Mouse (Mus musculus) ovary, postnatal 36 days (tissue): ENCODE measurements around the gene Map3k10.
"Not testable (repeated sequence)": the region's sequence is repeated elsewhere in the genome, so short reads cannot be mapped to it uniquely, and the experiment has no call there.

Experiments used
- DNase-seq: peaks from one replicate; pipeline ENCODE4 v3.0.0; 2022; ENCODE audit warnings: low spot score, mixed read lengths

Gene Map3k10

DNA sequence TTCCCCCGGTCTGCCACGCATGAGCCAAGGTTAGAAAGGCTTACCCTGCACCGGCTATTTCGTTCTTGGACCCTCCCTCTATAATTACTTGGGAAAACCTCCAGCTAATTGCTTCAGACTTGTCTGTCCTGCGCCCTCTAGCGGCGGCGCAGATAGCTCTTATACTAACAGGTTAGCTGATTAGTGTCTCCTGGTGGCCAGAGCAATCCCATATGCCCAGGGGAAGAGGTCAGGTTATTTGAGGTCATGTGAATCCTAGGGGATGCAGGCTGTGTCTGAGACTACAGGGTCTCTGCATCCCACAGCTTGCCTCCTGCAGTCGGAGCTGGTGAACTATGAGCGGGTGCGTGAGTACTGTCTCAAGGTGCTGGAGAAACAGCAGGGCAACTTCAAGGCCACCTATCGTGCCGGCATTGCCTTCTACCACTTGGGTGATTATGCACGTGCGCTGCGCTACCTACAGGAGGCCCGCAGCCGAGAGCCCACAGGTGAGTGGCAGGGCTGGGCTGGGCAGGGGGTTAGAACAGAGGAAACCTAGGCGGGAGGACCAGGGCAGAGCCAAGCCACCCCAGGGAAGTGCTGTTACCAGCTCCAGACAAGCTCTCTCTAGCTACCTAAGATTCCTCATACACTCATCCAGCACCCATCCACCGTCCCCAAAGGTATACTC, 19.7 kb downstream of the Map3k10 start:
- no peak for DNase-seq

DNA sequence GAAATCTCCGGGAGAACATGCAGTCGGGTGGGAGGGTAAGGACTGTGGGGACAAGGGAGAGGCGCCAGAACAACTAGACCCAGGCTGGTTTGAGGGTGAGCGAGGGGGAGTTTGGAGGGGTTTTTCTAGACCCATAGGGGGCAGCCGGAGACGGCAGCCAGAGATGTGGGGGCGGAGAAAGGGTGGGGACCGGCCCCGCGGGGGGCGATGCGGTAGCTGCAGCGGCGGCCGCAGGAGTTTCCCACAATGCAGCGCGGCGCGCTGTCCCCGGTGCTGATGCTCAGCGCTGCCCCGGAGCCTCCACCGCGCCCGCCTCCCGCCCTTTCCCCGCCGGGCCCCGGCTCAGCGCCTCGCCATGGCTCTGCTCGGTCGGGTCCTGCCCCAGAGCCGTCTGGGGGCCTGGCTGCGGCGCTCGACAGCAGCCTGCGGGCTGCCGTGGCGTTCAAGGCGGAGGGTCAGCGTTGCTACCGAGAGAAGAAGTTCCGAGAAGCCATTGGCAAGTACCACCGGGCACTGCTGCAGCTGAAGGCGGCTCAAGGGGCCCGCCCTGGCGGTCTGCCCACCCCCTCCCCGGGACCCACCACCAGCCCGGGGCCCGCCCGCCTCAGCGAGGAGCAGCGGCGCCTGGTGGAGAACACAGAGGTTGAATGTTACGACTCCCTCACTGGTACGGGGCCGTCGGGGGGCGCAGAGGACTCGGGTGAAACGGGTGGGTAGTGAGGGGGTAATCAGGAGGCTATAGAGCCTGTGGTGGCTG, 20.5 kb downstream of the Map3k10 start, which contains the start of gene Ttc9b:
TSS of gene Ttc9b (plus strand) at position 235 of the 757 bp plus-strand sequence.
- DNase-seq: peak; percentile 61

DNA sequence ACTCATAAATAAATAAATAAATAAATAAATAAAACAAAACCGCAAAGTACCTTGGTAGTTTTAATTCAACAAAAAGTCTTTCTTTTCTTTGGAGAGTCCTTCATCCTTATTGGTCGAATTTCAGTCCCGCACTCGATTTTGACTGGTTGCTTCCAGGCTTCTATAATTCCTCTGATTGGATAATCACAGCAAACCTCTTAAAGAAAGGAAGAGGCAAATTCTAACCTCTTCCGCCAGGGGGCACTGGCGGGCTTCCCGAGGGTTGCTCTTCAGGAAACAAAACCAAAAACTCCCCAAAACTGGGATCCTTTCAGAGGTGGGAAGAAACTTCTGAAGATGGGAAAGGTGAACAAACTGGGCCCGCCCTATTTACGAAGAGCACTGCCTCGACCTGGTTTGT, 23.4 kb downstream of the Map3k10 start:
- DNase-seq: peak; percentile 71

DNA sequence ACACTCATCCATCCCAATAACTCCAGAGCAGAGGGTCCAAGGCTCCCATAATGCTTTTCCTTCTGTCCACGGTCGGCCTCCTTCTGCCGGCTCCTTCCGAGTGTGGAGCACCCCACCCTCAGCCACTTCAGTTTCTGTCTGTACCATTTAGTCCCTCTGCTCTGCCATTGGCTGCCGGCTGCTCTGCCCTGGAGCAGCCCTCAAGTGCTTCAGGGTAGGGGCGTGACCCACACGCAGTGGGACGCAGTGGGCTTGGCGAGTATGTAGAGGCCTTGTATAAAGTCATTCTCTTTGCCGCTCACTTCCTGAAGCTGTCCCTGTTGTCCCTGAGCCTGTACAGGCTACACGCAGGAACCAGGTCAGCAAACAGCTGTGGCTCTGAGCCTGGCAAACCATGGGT, 24.7 kb downstream of the Map3k10 start:
- no peak for DNase-seq

DNA sequence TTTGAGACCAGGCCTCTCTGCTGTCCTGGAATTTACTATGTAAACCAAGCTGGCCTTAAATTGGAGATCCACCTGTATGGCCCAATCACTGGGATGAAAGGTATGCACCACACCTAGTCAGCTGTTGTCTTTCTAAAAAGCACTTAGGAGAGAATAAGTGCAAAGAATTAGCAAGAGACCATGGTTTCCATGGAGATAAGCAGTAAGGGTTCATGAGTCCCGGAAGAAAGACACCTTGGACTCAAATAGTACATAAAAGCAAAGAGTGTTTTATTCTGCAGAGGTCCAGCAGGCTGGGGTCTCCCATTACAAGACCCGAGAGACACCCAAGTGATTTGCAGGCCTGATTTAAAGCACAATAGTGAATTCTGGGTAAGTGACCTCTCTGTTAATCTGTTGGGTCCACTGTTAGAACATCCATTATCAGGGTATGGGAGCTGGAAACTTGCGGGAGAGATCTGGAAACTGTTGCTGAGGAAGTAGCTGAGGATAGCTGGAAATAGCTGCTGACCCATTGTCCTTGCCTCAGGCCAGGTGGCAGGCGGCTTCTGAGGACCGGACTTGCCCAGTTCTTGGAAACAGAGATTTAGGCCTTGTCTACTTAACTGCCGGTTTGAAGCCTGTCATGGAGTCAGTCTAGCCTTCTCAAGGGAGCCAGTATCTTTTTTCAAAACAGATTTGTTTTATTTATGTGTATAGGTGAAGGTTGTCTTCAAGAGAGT, 27.0 kb downstream of the Map3k10 start:
- DNase-seq: no peak

DNA sequence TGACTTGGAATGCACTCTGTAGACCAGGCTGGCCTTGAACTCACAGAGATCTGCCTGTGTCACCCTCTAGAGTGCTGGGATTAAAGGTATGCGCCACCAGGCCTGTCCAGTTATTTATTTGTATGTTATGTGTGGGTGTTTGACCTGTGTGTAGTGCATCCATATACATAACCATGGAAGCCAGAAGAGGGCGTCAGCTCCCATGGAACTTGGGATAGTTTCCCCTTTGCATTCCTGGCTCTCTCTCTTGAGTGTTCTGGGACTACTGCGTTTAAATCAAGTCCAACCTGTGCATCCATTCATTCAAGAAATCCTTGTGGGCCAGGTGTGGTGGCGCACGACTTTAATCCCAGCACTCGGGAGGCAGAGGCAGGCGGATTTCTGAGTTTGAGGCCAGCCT, 27.9 kb downstream of the Map3k10 start:
- DNase-seq: no peak

DNA sequence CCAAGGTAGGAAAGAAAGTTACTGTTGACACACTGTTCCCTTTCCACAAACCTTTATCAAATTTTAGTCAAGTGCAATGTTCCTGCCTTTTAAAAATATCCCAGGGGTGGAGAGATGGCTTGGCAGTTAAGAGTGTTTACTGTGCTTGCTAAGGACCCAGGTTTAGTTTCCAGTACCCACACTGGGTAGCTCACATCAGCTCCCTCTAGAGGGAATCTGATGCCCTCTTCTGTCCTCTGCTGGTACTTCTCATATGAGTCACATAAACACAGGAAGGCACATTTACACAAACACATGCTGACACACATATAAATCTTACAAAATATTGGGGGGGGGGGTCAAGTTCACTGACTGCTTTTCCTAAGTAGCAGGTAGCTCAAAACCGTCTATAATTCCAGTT, 29.9 kb downstream of the Map3k10 start:
- DNase-seq: no peak

DNA sequence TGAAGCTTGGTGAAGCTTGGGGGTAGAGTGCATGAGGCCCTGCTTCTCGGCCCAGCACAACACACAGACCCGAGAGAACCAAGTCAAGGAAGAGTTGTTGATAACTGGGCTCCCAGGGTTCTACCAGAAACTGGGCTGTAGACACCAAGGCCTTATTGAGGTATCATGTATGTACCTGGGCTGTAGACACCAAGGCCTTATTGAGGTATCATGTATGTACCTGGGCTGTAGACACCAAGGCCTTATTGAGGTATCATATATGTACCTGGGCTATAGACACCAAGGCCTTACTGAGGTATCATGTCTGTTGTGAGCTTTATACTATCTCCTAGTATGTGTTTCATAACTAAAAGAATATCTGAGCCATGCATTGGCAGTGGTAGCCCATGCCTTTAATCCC, 39.3 kb downstream of the Map3k10 start:
- not testable (repeated sequence) for DNase-seq

DNA sequence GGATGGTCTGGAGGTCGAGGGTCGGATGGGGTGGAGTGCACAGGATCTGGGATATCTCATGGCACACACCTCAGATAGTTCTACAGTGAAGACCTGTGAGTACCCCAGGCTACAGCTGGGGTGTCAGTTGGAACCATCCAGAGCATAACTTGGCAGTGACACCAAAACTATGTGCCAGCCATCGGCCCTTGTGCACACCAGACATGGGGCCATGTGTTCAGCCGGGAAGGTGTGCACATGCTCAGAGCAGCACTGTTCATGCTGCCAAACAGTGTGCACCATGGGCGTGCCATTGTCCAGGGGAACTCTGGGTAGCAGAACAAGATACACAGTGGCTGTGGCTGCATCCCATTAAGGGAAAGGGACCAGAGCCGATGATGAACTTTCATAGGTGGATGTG, 39.7 kb downstream of the Map3k10 start:
- DNase-seq: no peak

DNA sequence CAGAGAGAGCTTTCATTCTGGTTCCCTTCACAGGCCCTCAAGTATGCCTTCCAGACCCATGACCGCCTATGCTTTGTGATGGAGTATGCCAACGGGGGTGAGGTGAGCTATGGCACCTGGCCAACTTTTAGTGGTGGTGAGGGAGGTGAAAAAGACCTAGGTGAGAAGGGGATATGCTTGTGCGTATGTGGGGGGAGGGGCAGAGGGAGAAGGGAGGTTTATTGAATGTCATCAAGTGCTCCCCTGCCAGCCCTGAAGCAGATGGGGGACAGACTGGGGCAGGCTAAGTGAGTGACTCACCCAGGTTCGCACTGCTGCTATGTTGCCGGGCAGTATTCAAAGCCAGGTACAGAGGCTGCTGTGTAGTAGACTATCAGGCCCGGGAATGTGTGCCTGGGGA, 41.2 kb downstream of the Map3k10 start:
- DNase-seq: no peak

DNA sequence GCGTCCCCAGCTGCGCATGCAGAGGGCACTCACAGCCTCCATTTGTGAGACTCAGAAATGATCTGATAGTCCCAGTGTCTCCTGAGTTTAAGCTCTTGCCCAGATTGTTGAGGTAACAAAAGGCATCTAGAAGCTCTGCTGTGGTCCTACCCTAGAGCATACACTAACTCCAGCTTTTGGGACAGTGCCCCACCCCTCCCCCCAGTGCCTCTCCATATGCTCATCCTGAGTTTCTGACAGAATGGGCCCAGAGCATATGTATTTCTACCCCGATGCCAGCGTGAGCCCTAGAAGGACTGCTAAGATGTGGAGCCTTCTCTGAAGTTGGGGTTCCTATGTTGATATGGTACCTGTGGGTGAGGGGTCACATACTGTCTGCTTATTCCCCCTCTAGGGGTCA, 43.0 kb downstream of the Map3k10 start:
- no peak for DNase-seq

DNA sequence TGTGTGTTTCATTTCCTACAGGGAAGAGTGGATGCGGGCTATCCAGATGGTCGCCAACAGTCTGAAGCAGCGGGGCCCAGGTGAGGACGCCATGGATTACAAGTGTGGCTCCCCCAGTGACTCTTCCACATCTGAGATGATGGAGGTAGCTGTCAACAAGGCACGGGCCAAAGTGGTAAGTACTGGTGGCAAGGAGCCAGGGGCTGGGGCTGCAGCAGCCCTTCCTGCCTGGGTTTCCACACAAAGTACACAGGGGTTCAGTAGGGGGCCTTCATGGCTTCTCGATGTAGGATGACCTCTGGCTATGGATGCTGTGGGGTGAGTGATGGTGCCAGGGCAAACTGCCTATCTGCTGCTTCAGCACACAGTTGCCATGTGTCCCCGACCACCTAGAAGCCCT, 45.6 kb downstream of the Map3k10 start:
- DNase-seq: not testable (repeated sequence)

DNA sequence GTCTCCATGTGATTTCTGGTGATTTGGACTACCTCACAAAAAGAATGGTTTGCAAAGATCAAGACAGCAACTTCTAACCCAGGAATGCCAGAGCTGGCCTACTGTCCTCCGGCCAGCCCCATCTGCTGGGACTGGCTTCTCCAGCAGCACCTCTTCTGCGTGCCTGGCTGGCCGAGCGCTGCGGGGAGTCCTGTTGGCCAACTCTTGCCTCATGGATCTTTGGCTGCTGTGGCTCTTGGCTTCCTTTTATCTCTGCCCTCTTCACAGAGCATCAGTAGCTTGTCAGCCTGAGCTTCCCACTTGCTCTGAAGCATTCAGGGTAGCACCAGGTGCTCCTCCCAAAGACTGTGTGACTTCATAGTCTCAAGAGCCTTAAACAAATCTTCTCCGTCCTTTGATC, 46.2 kb downstream of the Map3k10 start:
- no peak for DNase-seq

DNA sequence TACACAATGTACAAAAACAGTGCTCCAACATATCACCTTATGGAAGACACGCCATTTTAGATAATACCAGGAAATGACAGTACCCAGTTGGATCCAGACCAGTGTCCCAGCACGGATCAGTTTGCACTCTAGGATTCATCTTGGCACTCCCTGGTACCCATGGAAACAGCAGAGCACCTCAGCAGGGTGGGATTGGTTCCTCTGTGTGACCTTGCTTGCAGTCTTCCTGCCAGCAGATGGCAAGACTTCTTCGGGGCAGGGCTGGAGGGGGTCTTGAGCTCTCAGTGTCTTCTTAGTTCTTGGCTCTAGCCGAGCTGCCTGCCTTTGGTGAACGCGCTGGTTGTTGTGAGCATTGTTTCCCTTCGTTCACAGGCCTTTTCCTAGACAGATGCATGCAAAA, 46.7 kb downstream of the Map3k10 start:
- no peak for DNase-seq

DNA sequence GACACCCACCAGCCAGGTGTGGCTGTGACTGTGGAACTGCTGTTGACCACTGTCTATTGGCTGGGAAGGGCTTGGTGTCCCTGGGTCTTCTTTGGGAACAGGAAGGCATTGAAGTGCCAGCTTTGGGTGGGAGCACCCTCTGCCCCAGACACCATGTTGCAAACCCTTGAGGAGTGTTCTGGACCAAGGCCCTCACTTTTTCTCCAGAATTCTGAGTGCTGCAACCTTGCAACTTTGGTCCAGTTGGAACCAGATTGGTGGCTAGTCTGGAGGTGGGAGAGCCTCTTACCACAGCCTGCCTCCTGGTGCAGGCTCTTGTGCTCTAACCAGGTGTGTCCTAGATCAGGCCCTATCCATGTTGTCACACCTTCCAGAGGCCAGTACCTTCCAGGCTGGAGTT, 49.4 kb downstream of the Map3k10 start:
- no peak for DNase-seq

DNA sequence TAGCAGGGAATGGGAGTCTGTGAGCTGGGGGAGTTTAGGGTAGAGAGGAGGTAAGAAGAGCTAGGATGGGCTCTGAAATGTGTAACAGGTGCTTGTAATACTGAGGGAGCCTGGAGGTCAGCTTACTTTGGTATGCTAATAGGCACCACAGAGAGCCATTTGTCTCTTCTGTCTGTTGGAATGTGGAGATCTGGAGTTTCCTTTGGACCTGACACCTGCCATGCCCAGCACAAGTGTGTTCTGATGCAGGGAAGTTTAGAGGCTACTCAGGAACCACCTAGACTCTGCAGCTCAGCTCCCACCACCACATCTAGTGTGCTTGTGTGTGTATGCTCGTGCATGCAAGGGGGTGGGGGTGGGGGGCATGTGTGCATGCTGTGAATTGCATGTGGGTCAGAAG, 52.2 kb downstream of the Map3k10 start:
- no peak for DNase-seq

DNA sequence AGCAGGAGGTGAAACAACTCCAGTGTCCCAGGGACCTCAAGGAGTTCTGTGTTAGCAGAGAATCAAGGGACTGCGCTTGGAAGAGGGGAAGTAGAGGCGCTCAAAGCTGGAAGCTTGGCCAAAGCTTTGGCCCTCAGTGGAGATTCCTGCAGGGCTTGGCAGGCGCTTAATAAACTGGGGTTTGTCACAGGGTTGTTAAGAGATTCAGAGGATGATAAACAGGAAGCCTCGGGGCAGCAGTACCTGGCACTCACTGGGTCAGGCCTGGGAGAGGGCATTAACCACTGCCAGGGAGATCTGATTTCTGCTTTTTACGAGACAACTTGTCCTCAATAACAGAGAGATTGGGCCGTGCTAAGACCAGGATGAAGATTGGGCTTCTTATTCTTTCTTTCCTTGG, 53.4 kb downstream of the Map3k10 start:
- no peak for DNase-seq

DNA sequence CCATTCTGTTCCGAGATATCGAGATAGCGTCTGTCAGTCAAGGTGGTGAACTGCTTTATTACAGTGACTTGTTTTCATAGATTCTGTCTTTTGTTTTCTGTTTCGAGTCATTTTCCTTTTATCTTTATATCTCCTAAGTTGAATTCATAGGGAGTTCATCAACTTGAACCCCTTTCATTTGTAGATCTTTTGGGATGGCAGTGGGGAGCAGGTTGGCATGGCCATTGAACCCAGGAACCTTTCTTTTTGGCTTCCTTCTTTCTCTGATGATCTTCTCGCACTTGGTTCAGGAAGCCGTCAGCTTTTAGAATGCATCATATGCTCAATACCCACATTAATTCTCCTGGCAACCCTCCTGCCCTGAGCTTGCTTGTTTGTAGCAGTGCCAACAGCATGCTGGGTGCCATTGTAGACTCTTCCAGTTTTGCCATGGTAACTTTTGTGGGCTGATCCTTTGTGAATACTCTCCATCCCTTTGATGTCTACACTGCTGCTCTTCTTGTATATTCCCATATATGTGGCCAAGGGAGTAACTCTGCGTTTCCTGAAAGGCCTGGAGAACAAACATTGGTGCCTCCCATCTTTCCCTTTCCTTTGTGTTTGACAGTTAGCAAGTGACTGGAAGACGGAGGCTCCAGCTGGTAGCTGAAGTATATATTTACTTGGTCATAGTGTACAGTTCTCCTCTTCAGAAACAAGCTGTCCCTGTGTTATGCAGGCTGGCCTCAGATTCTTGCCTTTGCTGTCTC, 60.5 kb downstream of the Map3k10 start:
- no peak for DNase-seq

DNA sequence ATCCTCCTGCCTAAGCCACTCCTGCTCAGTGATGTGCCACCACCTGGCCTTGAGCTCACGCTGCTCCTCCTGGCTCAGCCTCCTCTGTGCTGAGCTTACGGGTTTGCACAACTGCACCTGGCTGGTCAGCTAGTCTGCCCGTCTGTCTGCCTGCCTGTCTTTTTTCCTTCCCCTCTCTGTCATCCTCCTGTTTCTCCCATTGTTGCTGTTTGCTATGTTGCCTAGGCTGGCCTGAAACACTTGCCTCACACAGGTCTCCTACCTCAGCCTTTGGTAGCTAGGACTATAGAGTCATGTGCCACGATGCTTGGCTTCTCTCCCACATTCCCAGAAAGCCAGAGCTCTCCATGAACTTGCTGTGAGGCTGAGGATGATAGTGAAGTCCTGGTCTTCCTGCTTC, 61.5 kb downstream of the Map3k10 start:
- no peak for DNase-seq

DNA sequence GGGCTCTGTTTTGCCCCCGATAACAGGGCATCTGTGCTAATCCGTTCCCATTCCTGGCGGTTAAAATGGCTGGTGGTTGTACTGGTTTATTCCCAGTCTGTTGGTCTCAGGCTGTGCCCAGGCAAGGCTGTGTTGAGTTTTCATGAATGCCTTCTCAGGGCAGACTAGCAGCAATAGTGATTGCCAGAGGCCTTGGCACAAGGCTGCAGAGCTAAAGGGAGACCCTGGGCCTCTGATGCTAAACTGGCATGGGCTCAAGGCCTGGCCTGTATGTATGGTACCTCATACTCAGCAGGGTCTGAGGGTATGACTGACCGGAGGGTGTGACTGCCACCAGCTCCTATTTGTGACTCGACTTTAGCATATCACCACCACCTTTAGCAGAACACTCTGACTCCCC, 63.5 kb downstream of the Map3k10 start:
- no peak for DNase-seq

DNA sequence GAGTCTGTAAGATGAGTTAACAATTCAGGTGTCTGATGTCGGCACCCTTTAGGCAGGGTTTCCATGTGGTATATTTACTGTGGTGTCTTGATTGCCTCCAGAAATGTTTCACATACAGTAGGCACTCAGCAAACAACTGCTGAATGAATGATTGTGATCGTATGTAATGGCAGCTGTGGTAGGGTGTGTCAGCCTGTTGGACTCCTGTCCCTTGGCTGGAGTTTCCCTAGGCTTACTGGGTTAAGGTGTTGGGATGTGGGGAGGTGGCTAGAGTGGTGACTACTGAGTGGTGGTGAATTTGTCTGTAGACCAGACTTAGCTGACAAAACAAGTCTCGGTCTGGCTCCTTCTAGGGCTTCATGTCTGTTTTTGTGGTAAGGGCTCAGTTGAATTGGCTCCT, 64.0 kb downstream of the Map3k10 start:
- DNase-seq: no peak

DNA sequence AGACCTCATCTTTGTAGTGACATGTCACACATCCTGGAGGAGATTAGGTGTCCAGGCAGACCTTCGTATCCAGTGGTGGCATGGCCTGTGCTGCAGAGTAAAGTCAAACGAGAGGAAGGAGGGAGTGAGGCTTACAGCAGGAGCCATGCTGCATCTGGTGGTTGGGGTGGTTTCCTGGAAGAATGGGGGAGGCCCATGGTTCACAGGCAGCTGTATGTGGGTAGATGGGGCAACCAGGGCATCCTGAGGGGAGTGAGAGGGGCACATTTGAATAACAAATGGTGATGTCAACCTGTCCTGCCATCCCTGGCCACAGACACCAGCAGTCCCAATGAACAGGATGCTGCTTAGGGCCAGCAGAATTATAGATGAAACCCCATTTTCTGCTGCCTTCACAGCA, 64.7 kb downstream of the Map3k10 start:
- no peak for DNase-seq
